In genomic region chr5:96997802-96998565, GRCm38 (mm10) we compare ENCODE assay signal across 8 mouse cellular contexts. TPM values are rescaled to one million over a fixed set of nuclear protein-coding genes. Genes with fewer than 3 reads are reported as not detected.
DNase-seq lines count a peak whose midpoint lies in the region; ATAC-seq lines count a peak whose summit lies in the region.

No protein-coding gene starts in this region.

- H3K4me1 ChIP-seq in embryonic facial prominence, embryonic 15.5 days: peaks cover 17% of the 10 kb centered on the region
- peaks cover 9% of the 10 kb centered on the region; the same call in 1 of the 2 replicates for H3K4me1 ChIP-seq in heart, embryonic 11.5 days (ENCODE audit: control insufficient read depth, insufficient read depth, low read length)
- H3K4me1 ChIP-seq in kidney, embryonic 16.5 days (ENCODE audit: insufficient read depth, low read length): peaks cover 36% of the 10 kb centered on the region

- H3K4me2 ChIP-seq in embryonic facial prominence, embryonic 15.5 days (replicated peaks): peak overlapping the region; percentile 78
- peak overlapping the region; percentile 93 for H3K4me2 ChIP-seq in heart, embryonic 11.5 days
- H3K4me2 ChIP-seq in kidney, embryonic 16.5 days (replicated peaks; ENCODE audit: low read depth, low read length): peak overlapping the region; percentile 91

- peak overlapping the region; percentile 94 for H3K27ac ChIP-seq in embryonic facial prominence, embryonic 15.5 days (replicated peaks)
- H3K27ac ChIP-seq in heart, embryonic 11.5 days (ENCODE audit: low read depth, low read length): peak overlapping the region; percentile 94
- peak overlapping the region; percentile 95 for H3K27ac ChIP-seq in kidney, embryonic 16.5 days (ENCODE audit: low read length)

- H3K27me3 ChIP-seq in embryonic facial prominence, embryonic 15.5 days: no peaks in the 10 kb centered on the region
- H3K27me3 ChIP-seq in heart, embryonic 11.5 days (ENCODE audit: control insufficient read depth, insufficient read depth, low read length): peaks cover 6% of the 10 kb centered on the region; the same call in 1 of the 2 replicates
- no peaks in the 10 kb centered on the region for H3K27me3 ChIP-seq in kidney, embryonic 16.5 days (ENCODE audit: insufficient read depth, low read length)

- ATAC-seq in embryonic facial prominence, embryonic 15.5 days (ENCODE audit: insufficient number of reproducible peaks, low FRiP score, low TSS enrichment, low read depth): peak; percentile 5; the same call in 1 of the 2 replicates
- ATAC-seq in heart, embryonic 11.5 days (replicated peaks; ENCODE audit: insufficient number of reproducible peaks, low FRiP score, low TSS enrichment): peak; percentile 37; the same call in 1 of the 2 replicates
- ATAC-seq in kidney, embryonic 16.5 days (ENCODE audit: low FRiP score, low TSS enrichment): peak; percentile 44

- peak overlapping the region; percentile 70 for H3K9ac ChIP-seq in embryonic facial prominence, embryonic 15.5 days
- H3K9ac ChIP-seq in heart, embryonic 11.5 days (ENCODE audit: low read depth, low read length): peak overlapping the region; percentile 89
- H3K9ac ChIP-seq in kidney, embryonic 16.5 days (replicated peaks; ENCODE audit: low read length): peak overlapping the region; percentile 89

- peak overlapping the region; percentile 66 for H3K4me3 ChIP-seq in embryonic facial prominence, embryonic 15.5 days (replicated peaks)
- H3K4me3 ChIP-seq in heart, embryonic 11.5 days (ENCODE audit: low read depth, low read length): peak overlapping the region; percentile 87
- peak overlapping the region; percentile 85 for H3K4me3 ChIP-seq in kidney, embryonic 16.5 days (ENCODE audit: low read length)

- under 1% methylated on average over 74 of the region's 75 CpGs for WGBS in embryonic facial prominence, embryonic 15.5 days
- WGBS in heart, embryonic 11.5 days (ENCODE audit: insufficient replicate concordance): under 1% methylated on average over 63 of the region's 75 CpGs
- 0% methylated on average over 33 of the region's 75 CpGs for WGBS in kidney, embryonic 16.5 days

- peak; percentile 40 for DNase-seq in kidney, adult 11 months
- no peak for DNase-seq in kidney, postnatal 14 days
- DNase-seq in adrenal gland, postnatal 25 days: peak; percentile 53
- peak; percentile 59 for DNase-seq in lung, postnatal 36 days
- peak; percentile 42 for DNase-seq in right cerebral cortex, postnatal 14 days

- no peaks in the 10 kb centered on the region for H3K9me3 ChIP-seq in embryonic facial prominence, embryonic 15.5 days (replicated peaks)
- H3K9me3 ChIP-seq in heart, embryonic 11.5 days (replicated peaks; ENCODE audit: control insufficient read depth, low read length): no peaks in the 10 kb centered on the region
- H3K9me3 ChIP-seq in kidney, embryonic 16.5 days (ENCODE audit: low read length): no peaks in the 10 kb centered on the region

- no peaks in the 10 kb centered on the region for H3K36me3 ChIP-seq in embryonic facial prominence, embryonic 15.5 days
- no peaks in the 10 kb centered on the region for H3K36me3 ChIP-seq in heart, embryonic 11.5 days (ENCODE audit: control insufficient read depth, insufficient read depth, low read length)
- H3K36me3 ChIP-seq in kidney, embryonic 16.5 days (ENCODE audit: insufficient read depth, low read length): no peaks in the 10 kb centered on the region

RNA-seq across cellular contexts. Expression of gene Bmp2k, which starts 0.5 kb away (rescaled TPM):
- total RNA-seq in adrenal gland, postnatal 25 days (2021): 28.8 and 37.2 TPM in 2 replicates
- 14.4 and 14.6 TPM in 2 replicates for polyA plus RNA-seq in embryonic facial prominence, embryonic 15.5 days (2015; fragmentation: Nextera tagmentation; extraction: Ambion mirVana)
- polyA plus RNA-seq in heart, embryonic 11.5 days (2014; fragmentation: Nextera tagmentation; extraction: Ambion mirVana): 10.0 and 12.7 TPM in 2 replicates
- polyA plus RNA-seq in kidney, embryonic 16.5 days (2015; fragmentation: Nextera tagmentation; extraction: Ambion mirVana): 7.7 and 8.0 TPM in 2 replicates
